In genomic region chr3:146399203-146399602, GRCm38 (mm10) we compare ENCODE assay signal across 20 mouse cellular contexts. TPM values are rescaled to one million over a fixed set of nuclear protein-coding genes. Genes with fewer than 3 reads are reported as not detected.
DNase-seq lines count a peak whose midpoint lies in the region; ATAC-seq and TF ChIP-seq lines count a peak whose summit lies in the region.
"Had no signal": no experiment of that assay in that cellular context is flagged by ENCODE, and none has a peak within 500 bp of the region (broad histone marks: within the 10 kb centered on the region; RNA-seq: fewer than 3 reads in every experiment).

No protein-coding gene starts in this region.

- peaks cover 4% of the 10 kb centered on the region; the same call in 1 of the 2 replicates for H3K4me1 ChIP-seq in forebrain, postnatal 0 days (ENCODE audit: insufficient read depth)
- peaks cover 4% of the 10 kb centered on the region for H3K4me1 ChIP-seq in forebrain, embryonic 12.5 days
- H3K4me1 ChIP-seq in lung, adult 2 months (ENCODE audit: control insufficient read depth, insufficient read depth, low read length), result no peaks in the 10 kb centered on the region
- H3K4me1 ChIP-seq: embryonic facial prominence, embryonic 12.5 days; hindbrain, embryonic 12.5 days had no signal

- CTCF ChIA-PET in Patski (lab: Charles Lee), result interaction anchor here (1.1 to 1.5 kb wide), 3 partner anchors 20 to 54 kb away, joined by 3 to 4 read pairs (median 3); no protein-coding TSS in a partner anchor

- intact Hi-C loops in left cerebral cortex, adult 2 months (cut with DNase I), result no loop called here

- DNase-seq in forebrain, postnatal 0 days, result peak; percentile 56
- no peak for DNase-seq in left cerebral cortex, adult 2 months (ENCODE audit: extremely low spot score in 1 of 2, low spot score in 2 of 2)
- DNase-seq in left cerebral cortex, adult 11 months (ENCODE audit: low spot score), result no peak
- DNase-seq in 3T3-L1 (ENCODE audit: low read depth, low spot score) (peak; percentile 40), Patski (ENCODE audit: low read depth, low spot score) (no peak)
- no peak for DNase-seq in lung, adult 2 months
- DNase-seq: adrenal gland, postnatal 10 days; cerebellum, adult 11-12 months; cerebellum, adult 9-10 months; cerebellum, postnatal 25 days; gastrocnemius, postnatal 10 days; heart, adult 18-20 months; heart, postnatal 10 days; heart, postnatal 4 days had no signal

- no peak overlapping the region for H3K4me3 ChIP-seq in forebrain, postnatal 0 days (ENCODE audit: low read depth, low read length)
- no peak overlapping the region for H3K4me3 ChIP-seq in forebrain, embryonic 12.5 days (replicated peaks)
- no peak overlapping the region for H3K4me3 ChIP-seq in left cerebral cortex, adult 2 months
- no peak overlapping the region for H3K4me3 ChIP-seq in lung, adult 2 months (replicated peaks; ENCODE audit: extremely low read depth, low read depth, low read length)
- H3K4me3 ChIP-seq: embryonic facial prominence, embryonic 12.5 days; heart, embryonic 10.5 days; hindbrain, embryonic 12.5 days had no signal

- H3K27ac ChIP-seq in forebrain, postnatal 0 days (ENCODE audit: low read depth, low read length), result no peak overlapping the region
- H3K27ac ChIP-seq in forebrain, embryonic 12.5 days, result no peak overlapping the region
- 0 out of 2 replicates have a peak overlapping the region, but pooled peaks have one; percentile 47 for H3K27ac ChIP-seq in left cerebral cortex, adult 2 months
- H3K27ac ChIP-seq: embryonic facial prominence, embryonic 12.5 days; heart, embryonic 10.5 days; hindbrain, embryonic 12.5 days had no signal

- no peak for TF ChIP-seq CTCF in forebrain, postnatal 0 days (IDR thresholded peaks at IDR 0.05; ENCODE audit: low read depth)
- no peak for TF ChIP-seq CTCF in left cerebral cortex, adult 2 months (IDR thresholded peaks at IDR 0.05)
- TF ChIP-seq CTCF in Patski (IDR thresholded peaks at IDR 0.05), result no peak
- no peak for TF ChIP-seq CTCF in lung, adult 2 months (IDR thresholded peaks at IDR 0.05; ENCODE audit: insufficient read depth, low read length)

- WGBS in forebrain, postnatal 0 days, result 66% methylated on average over 5 of the region's 5 CpGs
- WGBS in forebrain, embryonic 12.5 days, result 87% methylated on average over 5 of the region's 5 CpGs
- 81% methylated on average over 5 of the region's 5 CpGs for WGBS in lung, adult 2 months

- in situ Hi-C loops in Patski (cut with MboI; ENCODE audit: low pct_unique_long_range_greater_than_20kb), result no loop called here

- H3K27me3 ChIP-seq in forebrain, postnatal 0 days (ENCODE audit: insufficient read depth, low read length), result no peaks in the 10 kb centered on the region
- H3K27me3 ChIP-seq in forebrain, embryonic 12.5 days, result no peaks in the 10 kb centered on the region
- H3K27me3 ChIP-seq in Patski, result no peaks in the 10 kb centered on the region
- H3K27me3 ChIP-seq: embryonic facial prominence, embryonic 12.5 days had no signal

- H3K4me2 ChIP-seq in forebrain, postnatal 0 days (ENCODE audit: low read depth), result no peak overlapping the region
- no peak overlapping the region for H3K4me2 ChIP-seq in forebrain, embryonic 12.5 days
- H3K4me2 ChIP-seq: embryonic facial prominence, embryonic 12.5 days; hindbrain, embryonic 12.5 days had no signal

- no peak overlapping the region for H3K9ac ChIP-seq in forebrain, postnatal 0 days
- H3K9ac ChIP-seq in forebrain, embryonic 12.5 days, result no peak overlapping the region
- H3K9ac ChIP-seq: embryonic facial prominence, embryonic 12.5 days; hindbrain, embryonic 12.5 days had no signal

- no peak for TF ChIP-seq POLR2A in lung, adult 2 months (IDR thresholded peaks at IDR 0.05; ENCODE audit: borderline replicate concordance, extremely low read depth, low read depth, low read length)

- no peaks in the 10 kb centered on the region for H3K36me3 ChIP-seq in forebrain, postnatal 0 days (ENCODE audit: insufficient read depth)
- H3K36me3 ChIP-seq in forebrain, embryonic 12.5 days (replicated peaks), result no peaks in the 10 kb centered on the region
- H3K36me3 ChIP-seq: embryonic facial prominence, embryonic 12.5 days; heart, embryonic 10.5 days; hindbrain, embryonic 12.5 days had no signal

- ATAC-seq in forebrain, postnatal 0 days, result peak; percentile 63; the same call in 1 of the 2 replicates
- no peak for ATAC-seq in forebrain, embryonic 12.5 days (ENCODE audit: low FRiP score)
- ATAC-seq in Patski, result peak; percentile 15
- ATAC-seq: hindbrain, embryonic 16.5 days; inflammation-experienced regulatory T-cells, adult 6 months had no signal

- H3K9me3 ChIP-seq in forebrain, postnatal 0 days (ENCODE audit: low read length), result no peaks in the 10 kb centered on the region
- H3K9me3 ChIP-seq in forebrain, embryonic 12.5 days, result peaks cover 11% of the 10 kb centered on the region; the same call in 1 of the 2 replicates
- H3K9me3 ChIP-seq: hindbrain, embryonic 12.5 days had no signal

- POLR2A ChIA-PET in Patski (lab: Charles Lee), result no interaction called here

RNA-seq across cellular contexts. Expression of gene Ssx2ip, which starts 5.2 kb away (rescaled TPM):
- 43.2 and 43.5 TPM in 2 replicates for total RNA-seq in forebrain, postnatal 0 days (2014; rRNA removed)
- polyA plus RNA-seq in forebrain, postnatal 0 days (2015; fragmentation: Nextera tagmentation; extraction: Ambion mirVana), result 19.8 and 26.6 TPM in 2 replicates
- polyA plus RNA-seq in forebrain, embryonic 12.5 days (2016; fragmentation: Nextera tagmentation; extraction: Ambion mirVana), result 33.7 and 34.6 TPM in 2 replicates
- total RNA-seq in left cerebral cortex, adult 2 months (2021), result 10 to 100 TPM; 91.0 to 91.6 TPM
- 30.8 TPM for polyA plus RNA-seq in Patski (2021)
- 5.9 and 7.2 TPM in 2 replicates for polyA plus RNA-seq in lung, adult 2 months (2012; rRNA removed)

RNA-seq across cellular contexts. Expression of gene Ctbs, which starts 50.4 kb away (rescaled TPM):
- 7.5 and 9.9 TPM in 2 replicates for total RNA-seq in forebrain, postnatal 0 days (2014; rRNA removed)
- polyA plus RNA-seq in forebrain, postnatal 0 days (2015; fragmentation: Nextera tagmentation; extraction: Ambion mirVana), result 3.8 and 4.4 TPM in 2 replicates
- polyA plus RNA-seq in forebrain, embryonic 12.5 days (2016; fragmentation: Nextera tagmentation; extraction: Ambion mirVana), result 4.6 and 5.5 TPM in 2 replicates
- 1 to 10 TPM; 7.1 to 8.1 TPM for total RNA-seq in left cerebral cortex, adult 2 months (2021)
- polyA plus RNA-seq in Patski (2021), result 25.0 TPM
- polyA plus RNA-seq in lung, adult 2 months (2012; rRNA removed), result 4.9 and 5.6 TPM in 2 replicates

Comparison
In these comparisons a context has a peak if more than half of its experiments do, and no peak if none do; other contexts are left out.
1. DNase-seq: peak in forebrain, postnatal 0 days (single experiment) and 3T3-L1 (single experiment); none in left cerebral cortex, adult 2 months (0 of 2), left cerebral cortex, adult 11 months (single experiment), Patski (single experiment) and lung, adult 2 months (single experiment).